Mouse (Mus musculus): ENCODE measurements around the gene Vpreb3.

DNA sequence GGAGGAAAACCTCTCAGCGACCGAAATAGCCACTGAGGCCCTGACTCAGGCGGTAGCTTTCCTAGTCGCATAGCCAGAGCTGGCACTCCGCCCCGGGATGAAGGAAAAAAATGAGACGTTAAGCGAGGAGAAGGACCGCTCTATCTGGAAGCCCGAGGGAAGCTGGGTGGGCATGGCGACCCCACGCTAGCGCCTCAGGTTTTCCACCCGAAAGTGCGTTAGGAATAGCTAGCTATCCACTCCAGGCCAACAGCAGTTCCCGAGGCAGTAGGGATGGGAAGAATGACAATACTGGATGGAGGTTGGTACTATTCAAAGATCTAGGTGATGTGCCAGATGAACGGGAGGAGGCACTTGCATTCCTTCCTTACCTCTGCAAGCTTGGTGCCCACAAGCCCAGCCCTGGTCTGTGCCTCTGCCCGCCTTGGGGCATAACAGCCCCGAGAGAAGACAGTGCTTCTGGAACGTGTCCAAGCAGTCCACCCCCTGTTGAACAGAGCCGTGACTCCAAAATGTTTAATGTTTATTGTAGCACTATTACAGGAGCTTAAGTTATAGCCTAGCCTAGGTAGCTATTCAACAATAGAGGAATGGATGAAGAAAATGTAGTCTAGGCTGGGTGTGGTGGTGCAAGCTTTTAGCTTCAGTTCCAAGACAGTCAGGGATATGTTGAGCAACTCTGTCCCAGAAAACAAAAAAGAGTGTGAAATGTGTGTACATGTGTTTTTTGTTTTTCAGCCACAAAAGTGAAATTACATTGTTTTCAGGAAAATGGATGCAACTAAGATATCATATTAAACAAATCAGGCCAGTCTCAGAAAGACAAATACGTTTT is 20.9 kb upstream of the Vpreb3 start:
- TF ChIP-seq POLR2A (IDR thresholded peaks at IDR 0.05; ENCODE audit: control insufficient read depth, extremely low read depth, insufficient read depth, low read length, poor library complexity) (no peak), CTCF (IDR thresholded peaks at IDR 0.05; ENCODE audit: borderline replicate concordance, control insufficient read depth, extremely low read depth, insufficient read depth, low read length, poor library complexity) (no peak)
